Mouse (Mus musculus): Measurements from ENCODE around the gene Miga2. TPM values are rescaled to one million over a fixed set of nuclear protein-coding genes. Genes with fewer than 3 reads are reported as not detected.

Miga2 gene
- polyA plus RNA-seq, 1 experiment: 17.9 TPM

GRCm38 (mm10) chr2:30402843-30403242, 38.8 kb downstream of the Miga2 start:
- no peak for TF ChIP-seq GATA1 (IDR thresholded peaks at IDR 0.05; ENCODE audit: low read length)

- no peak for TF ChIP-seq GATA1 (IDR thresholded peaks at IDR 0.05; ENCODE audit: low read length)
These were observed 39.8 kb downstream of the Miga2 start for GRCm38 (mm10) chr2:30403870-30404269.

- no peak for TF ChIP-seq GATA1 (IDR thresholded peaks at IDR 0.05; ENCODE audit: low read length)
These were observed 43.2 kb downstream of the Miga2 start for GRCm38 (mm10) chr2:30407221-30407620.

GRCm38 (mm10) chr2:30407778-30408177, 43.7 kb downstream of the Miga2 start:
- TF ChIP-seq GATA1 (IDR thresholded peaks at IDR 0.05; ENCODE audit: low read length): no peak

GRCm38 (mm10) chr2:30408452-30409100, 44.5 kb downstream of the Miga2 start:
- TF ChIP-seq GATA1 (IDR thresholded peaks at IDR 0.05; ENCODE audit: low read length): no peak

- no peak for TF ChIP-seq GATA1 (IDR thresholded peaks at IDR 0.05; ENCODE audit: low read length)
These were observed 45.6 kb downstream of the Miga2 start for GRCm38 (mm10) chr2:30409454-30410176.

GRCm38 (mm10) chr2:30413038-30413973, 49.3 kb downstream of the Miga2 start:
- TF ChIP-seq GATA1 (IDR thresholded peaks at IDR 0.05; ENCODE audit: low read length): no peak

- no peak for TF ChIP-seq GATA1 (IDR thresholded peaks at IDR 0.05; ENCODE audit: low read length)
These were observed 50.1 kb downstream of the Miga2 start for GRCm38 (mm10) chr2:30414101-30414500.

GRCm38 (mm10) chr2:30414681-30415080, 50.6 kb downstream of the Miga2 start:
- no peak for TF ChIP-seq GATA1 (IDR thresholded peaks at IDR 0.05; ENCODE audit: low read length)

- no peak for TF ChIP-seq GATA1 (IDR thresholded peaks at IDR 0.05; ENCODE audit: low read length)
These were observed 51.3 kb downstream of the Miga2 start, which contains the start of gene Crat for GRCm38 (mm10) chr2:30415157-30415935. Crat (minus strand) TSS chr2:30415813.

GRCm38 (mm10) chr2:30415936-30416648, 52.1 kb downstream of the Miga2 start, which contains the start of gene Ptpa:
Ptpa (plus strand) TSS chr2:30416039.
- no peak for TF ChIP-seq GATA1 (IDR thresholded peaks at IDR 0.05; ENCODE audit: low read length)

GRCm38 (mm10) chr2:30416649-30416965, 52.6 kb downstream of the Miga2 start:
- TF ChIP-seq GATA1 (IDR thresholded peaks at IDR 0.05; ENCODE audit: low read length): no peak

GRCm38 (mm10) chr2:30417595-30418165, 53.6 kb downstream of the Miga2 start:
- no peak for TF ChIP-seq GATA1 (IDR thresholded peaks at IDR 0.05; ENCODE audit: low read length)

- no peak for TF ChIP-seq GATA1 (IDR thresholded peaks at IDR 0.05; ENCODE audit: low read length)
These were observed 54.2 kb downstream of the Miga2 start for GRCm38 (mm10) chr2:30418259-30418658.

Measured in G1E-ER4 (cell line).